7 mouse cellular contexts compared by ENCODE assay signal in the genomic region with DNA sequence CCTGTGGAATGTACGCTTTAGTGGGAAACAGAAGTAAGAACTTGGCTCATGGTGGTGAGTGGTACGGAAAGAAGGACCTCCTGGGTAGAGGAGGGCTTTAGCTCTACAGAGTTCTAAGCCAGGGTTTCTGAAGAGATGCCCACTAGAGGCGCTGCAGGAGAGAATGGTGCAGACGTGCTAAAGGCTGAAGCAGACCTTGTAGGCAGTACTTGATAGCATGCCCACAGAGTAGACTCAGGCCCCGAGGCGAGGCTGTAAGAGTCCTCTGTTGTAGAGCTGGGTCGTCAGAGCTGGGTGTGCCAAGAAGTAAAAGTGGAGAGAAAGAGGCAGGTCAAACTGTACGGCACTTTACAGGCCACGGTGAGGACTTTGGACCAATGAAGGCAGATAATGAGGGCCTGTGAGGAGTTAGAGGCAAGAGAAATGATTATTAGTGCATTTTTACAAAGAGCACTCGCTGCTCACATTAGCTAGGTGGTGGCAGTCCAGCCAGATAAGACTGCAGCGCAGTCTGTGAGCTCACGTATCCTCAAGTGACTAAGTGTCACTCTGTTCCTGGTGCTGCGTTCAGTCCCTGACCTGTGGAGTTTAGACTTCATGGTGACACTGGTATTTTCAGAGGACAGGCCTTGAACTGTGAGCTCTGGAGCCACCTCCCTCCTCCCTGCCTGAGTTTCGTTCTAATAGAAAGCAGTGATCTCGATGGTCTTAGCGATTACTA. TPM values are rescaled to one million over a fixed set of nuclear protein-coding genes. Genes with fewer than 3 reads are reported as not detected.
DNase-seq lines count a peak whose midpoint lies in the region; ATAC-seq and TF ChIP-seq lines count a peak whose summit lies in the region.

No protein-coding gene starts in this region.

- H3K9ac ChIP-seq in hindbrain, embryonic 11.5 days (ENCODE audit: low read depth, low read length) = no peak overlapping the region

- TF ChIP-seq CTCF in layer of hippocampus, adult 2 months (conservative IDR thresholded peaks at IDR 0.05) = peak; percentile 76
- peak; percentile 23 for TF ChIP-seq CTCF in E14TG2a.4 (conservative IDR thresholded peaks at IDR 0.05; ENCODE audit: low read length)

- H3K9me3 ChIP-seq in E14TG2a.4 (ENCODE audit: low read length) = no peaks in the 10 kb centered on the region
- no peaks in the 10 kb centered on the region for H3K9me3 ChIP-seq in hindbrain, embryonic 11.5 days (ENCODE audit: control insufficient read depth, low read length)

- H3K27ac ChIP-seq in layer of hippocampus, adult 2 months = no peak overlapping the region
- H3K27ac ChIP-seq in hindbrain, embryonic 11.5 days (ENCODE audit: low read depth, low read length) = no peak overlapping the region

- peaks cover 100% of the 10 kb centered on the region for H3K36me3 ChIP-seq in E14TG2a.4 (ENCODE audit: insufficient read depth, low read length)
- peaks cover 13% of the 10 kb centered on the region for H3K36me3 ChIP-seq in hindbrain, embryonic 11.5 days (ENCODE audit: control insufficient read depth, insufficient read depth, low read length)

- no peaks in the 10 kb centered on the region for H3K27me3 ChIP-seq in E14TG2a.4 (ENCODE audit: insufficient read depth, low read length)
- no peaks in the 10 kb centered on the region for H3K27me3 ChIP-seq in hindbrain, embryonic 11.5 days (ENCODE audit: control insufficient read depth, insufficient read depth, low read length)

- WGBS in hindbrain, embryonic 11.5 days = 87% methylated on average over 16 of the region's 16 CpGs

- H3K4me1 ChIP-seq in E14TG2a.4 (replicated peaks; ENCODE audit: low read depth, low read length) = peaks cover 62% of the 10 kb centered on the region
- H3K4me1 ChIP-seq in hindbrain, embryonic 11.5 days (replicated peaks; ENCODE audit: control insufficient read depth, insufficient read depth, low read length) = no peaks in the 10 kb centered on the region

- H3K4me3 ChIP-seq in layer of hippocampus, adult 2 months = no peak overlapping the region
- no peak overlapping the region for H3K4me3 ChIP-seq in E14TG2a.4 (replicated peaks; ENCODE audit: low read length)
- no peak overlapping the region for H3K4me3 ChIP-seq in hindbrain, embryonic 11.5 days (ENCODE audit: low read depth, low read length)

- peak in 1 of 2 experiments; percentile 34 for DNase-seq in layer of hippocampus, adult 2 months (ENCODE audit: low spot score in 2 of 2)
- no peak for DNase-seq in layer of hippocampus, adult 8-10 months (ENCODE audit: low spot score in 2 of 2)
- DNase-seq in ZHBTc4 (ENCODE audit: low read depth, low spot score) = peak; percentile 83
- peak; percentile 57 to 66 for DNase-seq in kidney, postnatal 4 days
- peak; percentile 49 to 53 for DNase-seq in thymus, postnatal 36 days
- DNase-seq in hindbrain, embryonic 11.5 days (ENCODE audit: low spot score) = no peak

- ATAC-seq in hindbrain, embryonic 11.5 days (ENCODE audit: low FRiP score) = no peak; the same call in 1 of the 2 replicates

- H3K4me2 ChIP-seq in hindbrain, embryonic 11.5 days (replicated peaks; ENCODE audit: low read depth, low read length) = no peak overlapping the region

RNA-seq across cellular contexts. Expression of a gene that starts 9.8 kb away (rescaled TPM):
- 1 to 10 TPM; 2.7 TPM for total RNA-seq in layer of hippocampus, adult 2 months (2021)
- total RNA-seq in layer of hippocampus, adult 8-10 months (2022) = 1 to 10 TPM; 1.7 to 3.4 (median 2.6) TPM
- polyA plus RNA-seq in hindbrain, embryonic 11.5 days (2014; fragmentation: Nextera tagmentation; extraction: Ambion mirVana) = 0.56 and 1.1 TPM in 2 replicates

RNA-seq across cellular contexts. Expression of a gene that starts 42.5 kb away (rescaled TPM):
- total RNA-seq in layer of hippocampus, adult 2 months (2021) = 10 to 100 TPM; 53.1 to 54.0 TPM
- total RNA-seq in layer of hippocampus, adult 8-10 months (2022) = 10 to 100 TPM; 53.3 to 58.4 (median 56.1) TPM
- polyA plus RNA-seq in hindbrain, embryonic 11.5 days (2014; fragmentation: Nextera tagmentation; extraction: Ambion mirVana) = 170 and 196 TPM in 2 replicates

Comparison
In these comparisons a context has a peak if more than half of its experiments do, and no peak if none do; other contexts are left out.
1. DNase-seq: peak in ZHBTc4 (single experiment), kidney, postnatal 4 days (2 of 2) and thymus, postnatal 36 days (2 of 2); none in layer of hippocampus, adult 8-10 months (0 of 2) and hindbrain, embryonic 11.5 days (single experiment).